Mouse (Mus musculus): Measurements from ENCODE around the gene Zfp653.
"Not testable (repeated sequence)": the region's sequence is repeated elsewhere in the genome, so short reads cannot be mapped to it uniquely, and the experiment has no call there.

Gene Zfp653

GRCm38 (mm10) chr9:22070791-22071573, at the start of gene Zfp653, which contains the start of gene Gm49318:
Gene Zfp653 (minus strand): TSS chr9:22071376.
Gene Gm49318 (minus strand): TSS chr9:22071259.
- peak; percentile 98 to 99 for DNase-seq

- no peak for DNase-seq
These were observed 48.4 kb upstream of the Zfp653 start for GRCm38 (mm10) chr9:22119543-22119942.

- peak; percentile 50 to 67 for DNase-seq
These were observed 46.7 kb upstream of the Zfp653 start for GRCm38 (mm10) chr9:22117754-22118456.

GRCm38 (mm10) chr9:22116740-22117426, 45.7 kb upstream of the Zfp653 start, which contains the start of gene Elof1:
Gene Elof1 (minus strand): TSS chr9:22117172.
- DNase-seq = peak; percentile 95 to 97

GRCm38 (mm10) chr9:22116086-22116485, 44.9 kb upstream of the Zfp653 start:
- peak; percentile 37 to 54 for DNase-seq

- no peak for DNase-seq
These were observed 44.5 kb upstream of the Zfp653 start for GRCm38 (mm10) chr9:22115635-22116034.

- DNase-seq = no peak
These were observed 37.0 kb upstream of the Zfp653 start for GRCm38 (mm10) chr9:22108194-22108593.

GRCm38 (mm10) chr9:22099922-22100321, 28.7 kb upstream of the Zfp653 start:
- DNase-seq = no peak

GRCm38 (mm10) chr9:22098993-22099696, 28.0 kb upstream of the Zfp653 start, which contains the start of gene Cnn1:
Gene Cnn1 (plus strand): TSS chr9:22099216.
- no peak for DNase-seq

GRCm38 (mm10) chr9:22095854-22096307, 24.7 kb upstream of the Zfp653 start:
- DNase-seq = peak; percentile 85 to 89

- no peak for DNase-seq
These were observed 21.6 kb upstream of the Zfp653 start for GRCm38 (mm10) chr9:22092746-22093145.

- no peak for DNase-seq
These were observed 18.8 kb upstream of the Zfp653 start for GRCm38 (mm10) chr9:22089986-22090385.

GRCm38 (mm10) chr9:22089281-22089680, 18.1 kb upstream of the Zfp653 start:
- DNase-seq = no peak

- no peak for DNase-seq
These were observed 15.9 kb upstream of the Zfp653 start for GRCm38 (mm10) chr9:22087034-22087618.

GRCm38 (mm10) chr9:22086012-22086411, 14.8 kb upstream of the Zfp653 start:
- no peak for DNase-seq

GRCm38 (mm10) chr9:22085022-22085834, 14.1 kb upstream of the Zfp653 start, which contains the start of gene Ecsit:
Gene Ecsit (minus strand): TSS chr9:22085438.
- DNase-seq = peak; percentile 96

- DNase-seq = no peak
These were observed 13.5 kb upstream of the Zfp653 start for GRCm38 (mm10) chr9:22084667-22085021.

- no peak for DNase-seq
These were observed 5.0 kb upstream of the Zfp653 start for GRCm38 (mm10) chr9:22076223-22076622.

GRCm38 (mm10) chr9:22075778-22076177, 4.6 kb upstream of the Zfp653 start:
- not testable (repeated sequence) for DNase-seq

GRCm38 (mm10) chr9:22072276-22072675, 1.1 kb upstream of the Zfp653 start:
- DNase-seq = no peak

Data from lung, adult 18-20 months (tissue).